Mouse (Mus musculus) stomach, postnatal 0 days (tissue): Measurements from ENCODE around the gene Ptp4a2.

ENCODE experiments used
- CTCF ChIP-seq: IDR thresholded peaks from 2 replicates; pipeline ENCODE4 v1.5.1; 2016; ENCODE audit warnings: antibody characterized with exemption, low read depth, mild to moderate bottlenecking, moderate library complexity
- EP300 ChIP-seq: optimal IDR thresholded peaks from 2 replicates; pipeline ENCODE3; 2016; ENCODE audit warnings: antibody characterized with exemption

GRCm38 (mm10) chr4:129881661-129882060 lies 70.6 kb downstream of the Ptp4a2 start:
- TF ChIP-seq CTCF = no peak
- no peak for TF ChIP-seq EP300
